Mouse (Mus musculus): ENCODE data around the gene Arsg. TPM values are rescaled to one million over a fixed set of nuclear protein-coding genes. Genes with fewer than 3 reads are reported as not detected.

Gene Arsg
- polyA plus RNA-seq, 1 experiment from 2014 or later, result 3.3 TPM

GRCm38 (mm10) chr11:109497990-109498389 lies 24.8 kb downstream of the Arsg start:
- ATAC-seq (ENCODE audit: insufficient number of reproducible peaks, insufficient read depth, low FRiP score, low TSS enrichment, low read depth), result no peak
- peak overlapping the region; percentile 1; the same call in 1 of the 2 replicates for H3K27ac ChIP-seq
- H3K9me3 ChIP-seq, result no peaks in the 10 kb centered on the region
- no peaks in the 10 kb centered on the region for H3K4me1 ChIP-seq
- no peak overlapping the region for H3K4me2 ChIP-seq
- H3K4me3 ChIP-seq, result no peak overlapping the region
- 79% methylated on average over 9 of the region's 9 CpGs for WGBS
- no peaks in the 10 kb centered on the region for H3K36me3 ChIP-seq
- H3K27me3 ChIP-seq, result no peaks in the 10 kb centered on the region
- H3K9ac ChIP-seq, result no peak overlapping the region

GRCm38 (mm10) chr11:109500206-109500605 lies 27.0 kb downstream of the Arsg start:
- Histone ChIP-seq H3K27ac (no peak overlapping the region), H3K9ac (no peak overlapping the region), H3K27me3 (no peaks in the 10 kb centered on the region), H3K4me3 (no peak overlapping the region), H3K9me3 (no peaks in the 10 kb centered on the region), H3K36me3 (no peaks in the 10 kb centered on the region), H3K4me2 (no peak overlapping the region), H3K4me1 (no peaks in the 10 kb centered on the region)
- WGBS, result 85% methylated on average over 5 of the region's 5 CpGs
- ATAC-seq (ENCODE audit: insufficient number of reproducible peaks, insufficient read depth, low FRiP score, low TSS enrichment, low read depth), result no peak

GRCm38 (mm10) chr11:109504977-109505376 lies 31.8 kb downstream of the Arsg start:
- Histone ChIP-seq H3K9ac (no peak overlapping the region), H3K4me3 (no peak overlapping the region), H3K9me3 (no peaks in the 10 kb centered on the region), H3K27ac (no peak overlapping the region), H3K4me1 (no peaks in the 10 kb centered on the region), H3K4me2 (no peak overlapping the region), H3K27me3 (no peaks in the 10 kb centered on the region), H3K36me3 (no peaks in the 10 kb centered on the region)
- WGBS, result 65% methylated on average over 9 of the region's 9 CpGs
- no peak for ATAC-seq (ENCODE audit: insufficient number of reproducible peaks, insufficient read depth, low FRiP score, low TSS enrichment, low read depth)

DNA sequence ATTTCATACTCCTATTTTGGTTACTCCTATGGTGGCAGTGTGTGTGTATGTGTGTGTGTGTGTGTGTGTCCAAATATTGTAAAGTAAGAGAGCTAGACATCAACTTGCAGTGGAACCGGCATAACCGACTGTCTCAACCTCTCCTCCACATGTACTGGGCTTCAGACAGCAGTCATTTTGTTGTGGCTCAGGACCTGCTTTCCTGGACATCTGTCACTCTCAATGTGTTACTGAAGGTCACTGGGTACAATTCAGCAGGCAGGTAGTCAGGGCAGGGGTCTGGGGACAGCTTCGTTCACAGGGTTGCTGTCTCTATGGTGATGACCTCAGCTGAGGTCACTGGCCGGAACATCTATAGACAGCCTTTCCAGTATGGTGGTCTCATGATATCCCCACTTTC lies 32.6 kb downstream of the Arsg start:
- no peak overlapping the region for H3K9ac ChIP-seq
- ATAC-seq (ENCODE audit: insufficient number of reproducible peaks, insufficient read depth, low FRiP score, low TSS enrichment, low read depth), result no peak
- 84% methylated on average over 4 of the region's 4 CpGs for WGBS

DNA sequence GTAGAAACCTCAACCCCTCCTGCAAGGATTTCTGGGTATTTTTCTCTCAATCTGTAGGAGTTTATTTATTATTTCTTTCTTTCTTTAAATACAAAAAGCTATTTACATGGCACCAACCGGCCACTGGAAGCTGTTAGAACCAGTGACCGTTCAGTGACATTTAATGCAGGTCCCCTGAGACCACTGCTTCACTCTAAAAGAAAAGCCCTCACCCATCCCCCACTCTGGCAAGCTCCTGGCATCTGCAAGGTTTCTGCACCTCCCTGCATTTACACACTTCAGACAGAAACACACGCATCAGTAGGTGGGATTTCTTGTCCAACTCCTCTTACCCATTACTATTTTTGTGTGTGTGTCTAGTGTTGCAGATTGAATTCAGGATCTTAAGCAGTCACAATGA lies 33.9 kb downstream of the Arsg start:
- no peaks in the 10 kb centered on the region for H3K4me1 ChIP-seq
- no peak overlapping the region for H3K4me3 ChIP-seq
- no peaks in the 10 kb centered on the region for H3K27me3 ChIP-seq
- no peak for ATAC-seq (ENCODE audit: insufficient number of reproducible peaks, insufficient read depth, low FRiP score, low TSS enrichment, low read depth)
- WGBS, result 48% methylated on average over 3 of the region's 3 CpGs
- H3K27ac ChIP-seq, result no peak overlapping the region
- no peak overlapping the region for H3K9ac ChIP-seq
- H3K36me3 ChIP-seq, result no peaks in the 10 kb centered on the region
- H3K9me3 ChIP-seq, result no peaks in the 10 kb centered on the region
- H3K4me2 ChIP-seq, result no peak overlapping the region

More for the DNA sequence above, 32.6 kb downstream of the Arsg start:
- no peaks in the 10 kb centered on the region for H3K27me3 ChIP-seq
- H3K4me2 ChIP-seq, result no peak overlapping the region
- H3K9me3 ChIP-seq, result no peaks in the 10 kb centered on the region
- H3K4me1 ChIP-seq, result no peaks in the 10 kb centered on the region
- no peak overlapping the region for H3K27ac ChIP-seq
- H3K36me3 ChIP-seq, result no peaks in the 10 kb centered on the region
- no peak overlapping the region for H3K4me3 ChIP-seq

DNA sequence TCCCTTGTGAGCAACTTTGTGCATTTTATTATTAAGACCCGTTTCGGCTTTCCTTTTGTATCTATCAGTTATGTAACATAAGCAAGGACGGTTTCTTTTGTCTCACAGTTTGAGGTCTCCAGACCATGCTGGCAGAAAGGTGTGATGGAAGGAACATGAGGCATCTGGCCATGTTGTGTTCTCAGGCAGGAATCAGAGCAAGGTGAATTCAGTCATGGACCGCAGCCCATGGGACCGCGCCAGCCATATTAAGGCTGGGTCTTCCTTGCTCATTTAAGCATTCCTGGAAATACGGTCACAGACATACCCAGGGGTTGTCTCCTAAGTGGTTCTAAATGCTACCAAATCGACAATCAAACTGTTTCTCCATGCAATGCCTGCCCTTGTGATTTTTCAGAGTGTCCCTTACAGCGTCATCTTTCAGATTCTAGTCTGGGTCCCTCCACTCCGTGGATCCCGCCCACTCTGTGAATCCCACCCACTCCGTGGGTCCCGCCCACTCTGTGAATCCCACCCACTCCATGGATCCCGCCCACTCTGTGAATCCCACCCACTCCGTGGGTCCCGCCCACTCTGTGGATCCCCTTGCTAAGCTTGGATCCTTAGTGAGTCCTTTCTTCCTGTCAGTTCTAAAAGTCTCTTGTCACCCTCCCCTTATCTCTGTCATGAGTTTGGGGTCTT lies 40.0 kb downstream of the Arsg start:
- Histone ChIP-seq H3K9ac (no peak overlapping the region), H3K4me1 (no peaks in the 10 kb centered on the region), H3K4me3 (no peak overlapping the region), H3K4me2 (no peak overlapping the region), H3K27me3 (no peaks in the 10 kb centered on the region), H3K9me3 (no peaks in the 10 kb centered on the region), H3K36me3 (no peaks in the 10 kb centered on the region), H3K27ac (no peak overlapping the region)
- WGBS, result 87% methylated on average over 16 of the region's 16 CpGs
- ATAC-seq (ENCODE audit: insufficient number of reproducible peaks, insufficient read depth, low FRiP score, low TSS enrichment, low read depth), result no peak

- Histone ChIP-seq H3K4me1 (no peaks in the 10 kb centered on the region), H3K9ac (no peak overlapping the region), H3K27ac (no peak overlapping the region), H3K4me2 (no peak overlapping the region), H3K27me3 (no peaks in the 10 kb centered on the region), H3K36me3 (no peaks in the 10 kb centered on the region), H3K9me3 (no peaks in the 10 kb centered on the region), H3K4me3 (no peak overlapping the region)
- no peak for ATAC-seq (ENCODE audit: insufficient number of reproducible peaks, insufficient read depth, low FRiP score, low TSS enrichment, low read depth)
- WGBS, result 71% methylated on average over 3 of the region's 3 CpGs
These were observed 41.0 kb downstream of the Arsg start for GRCm38 (mm10) chr11:109514064-109514612.

DNA sequence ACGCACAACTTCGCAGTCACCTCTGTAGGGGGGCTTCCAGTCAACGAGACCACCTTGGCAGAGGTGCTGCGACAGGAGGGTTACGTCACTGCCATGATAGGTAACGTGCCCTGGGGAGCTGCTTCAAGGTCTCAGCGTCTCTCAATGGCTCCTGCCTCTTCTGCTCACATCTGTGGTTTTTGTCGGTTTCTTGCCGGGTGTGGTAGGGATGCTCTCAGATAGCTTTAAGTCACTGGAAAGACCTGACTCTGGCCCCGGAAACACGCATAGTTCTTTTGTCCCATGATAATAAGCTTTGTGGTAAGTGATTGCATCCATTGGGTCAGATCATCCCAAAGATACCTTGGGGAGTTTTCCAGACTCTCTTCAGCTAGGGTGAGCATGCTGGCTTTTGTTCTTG lies 44.2 kb downstream of the Arsg start:
- H3K27me3 ChIP-seq, result no peaks in the 10 kb centered on the region
- H3K27ac ChIP-seq, result no peak overlapping the region
- H3K36me3 ChIP-seq, result no peaks in the 10 kb centered on the region
- no peak overlapping the region for H3K9ac ChIP-seq
- no peaks in the 10 kb centered on the region for H3K4me1 ChIP-seq
- no peak overlapping the region for H3K4me3 ChIP-seq
- no peak overlapping the region for H3K4me2 ChIP-seq
- no peak for ATAC-seq (ENCODE audit: insufficient number of reproducible peaks, insufficient read depth, low FRiP score, low TSS enrichment, low read depth)
- 88% methylated on average over 11 of the region's 11 CpGs for WGBS
- H3K9me3 ChIP-seq, result no peaks in the 10 kb centered on the region

- no peak overlapping the region for H3K27ac ChIP-seq
- no peaks in the 10 kb centered on the region for H3K4me1 ChIP-seq
- WGBS, result 85% methylated on average over 3 of the region's 3 CpGs
- H3K36me3 ChIP-seq, result no peaks in the 10 kb centered on the region
- no peak overlapping the region for H3K9ac ChIP-seq
- H3K9me3 ChIP-seq, result no peaks in the 10 kb centered on the region
- H3K4me3 ChIP-seq, result no peak overlapping the region
- no peak for ATAC-seq (ENCODE audit: insufficient number of reproducible peaks, insufficient read depth, low FRiP score, low TSS enrichment, low read depth)
- H3K4me2 ChIP-seq, result no peak overlapping the region
- H3K27me3 ChIP-seq, result no peaks in the 10 kb centered on the region
These were observed 44.6 kb downstream of the Arsg start for GRCm38 (mm10) chr11:109517816-109518215.

DNA sequence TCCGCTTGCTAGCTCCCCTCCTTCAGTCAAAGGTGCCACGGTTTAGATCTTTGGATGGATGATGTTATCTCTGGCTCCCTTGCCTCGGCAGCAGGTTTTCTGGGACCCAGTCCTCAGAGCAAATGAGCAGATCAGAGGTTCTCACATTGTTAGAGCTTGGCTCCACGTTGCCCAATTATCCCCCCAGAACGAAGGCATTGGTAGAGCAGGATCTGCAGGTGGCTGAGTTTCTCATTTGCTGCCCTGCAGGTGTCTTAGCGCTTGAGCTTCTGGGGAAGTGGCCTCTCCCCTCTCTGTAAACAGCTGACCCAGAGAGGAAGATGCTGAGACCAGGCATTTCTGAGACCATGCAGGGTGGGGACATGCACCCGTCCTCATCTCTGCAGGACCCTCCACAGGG lies 47.8 kb downstream of the Arsg start:
- Histone ChIP-seq H3K9ac (no peak overlapping the region), H3K4me2 (no peak overlapping the region)

DNA sequence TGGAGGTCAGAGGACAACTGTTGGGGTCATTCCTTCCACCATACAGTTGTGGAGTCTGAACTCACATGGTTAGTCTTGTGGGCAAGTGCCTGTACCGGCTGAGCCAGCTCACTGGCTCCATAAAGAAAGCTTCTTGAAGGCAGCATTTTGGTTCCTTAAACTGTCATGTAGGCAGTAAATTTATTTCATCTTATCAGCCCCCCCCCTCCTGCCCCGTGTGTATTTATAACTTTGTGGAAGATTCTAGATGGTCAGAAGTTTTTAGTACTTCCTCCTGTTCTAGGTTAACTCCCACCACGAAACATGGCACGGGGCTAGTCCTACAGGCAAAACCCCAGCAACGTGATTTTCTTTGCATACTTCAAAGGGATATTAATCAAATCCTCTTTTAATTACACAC lies 51.7 kb downstream of the Arsg start:
- Histone ChIP-seq H3K4me1 (no peaks in the 10 kb centered on the region), H3K4me3 (no peak overlapping the region), H3K36me3 (no peaks in the 10 kb centered on the region), H3K27me3 (no peaks in the 10 kb centered on the region), H3K27ac (no peak overlapping the region), H3K9me3 (no peaks in the 10 kb centered on the region), H3K9ac (no peak overlapping the region), H3K4me2 (no peak overlapping the region)
- WGBS, result 73% methylated on average over 5 of the region's 5 CpGs
- ATAC-seq (ENCODE audit: insufficient number of reproducible peaks, insufficient read depth, low FRiP score, low TSS enrichment, low read depth), result no peak

More for the DNA sequence above, 47.8 kb downstream of the Arsg start:
- no peaks in the 10 kb centered on the region for H3K4me1 ChIP-seq
- H3K36me3 ChIP-seq, result no peaks in the 10 kb centered on the region
- ATAC-seq (ENCODE audit: insufficient number of reproducible peaks, insufficient read depth, low FRiP score, low TSS enrichment, low read depth), result no peak
- H3K4me3 ChIP-seq, result no peak overlapping the region
- H3K27ac ChIP-seq, result no peak overlapping the region
- no peaks in the 10 kb centered on the region for H3K27me3 ChIP-seq
- 36% methylated on average over 7 of the region's 7 CpGs for WGBS
- no peaks in the 10 kb centered on the region for H3K9me3 ChIP-seq

DNA sequence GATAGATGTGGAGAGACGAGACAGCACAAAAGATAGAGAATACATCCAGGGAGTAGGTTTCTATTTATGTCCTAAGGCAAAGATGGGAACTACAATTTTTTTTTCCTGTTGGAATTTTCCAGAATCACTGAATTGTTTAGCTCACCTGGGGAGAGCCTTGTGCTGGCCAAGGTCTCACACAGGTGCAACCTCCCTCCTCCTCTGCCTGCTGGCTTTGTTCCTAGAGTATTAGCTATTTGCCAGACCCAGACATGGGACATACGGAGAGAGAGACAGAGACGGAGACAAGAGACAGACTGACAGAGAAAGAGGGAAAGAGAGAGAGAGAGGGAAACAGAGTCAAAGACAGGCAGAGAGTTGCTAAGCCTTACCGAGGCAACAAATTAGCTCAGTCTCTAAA lies 52.4 kb downstream of the Arsg start:
- Histone ChIP-seq H3K4me1 (no peaks in the 10 kb centered on the region), H3K4me3 (no peak overlapping the region), H3K4me2 (no peak overlapping the region), H3K27me3 (no peaks in the 10 kb centered on the region), H3K9ac (no peak overlapping the region), H3K9me3 (no peaks in the 10 kb centered on the region), H3K36me3 (no peaks in the 10 kb centered on the region), H3K27ac (no peak overlapping the region)
- 79% methylated on average over 4 of the region's 4 CpGs for WGBS
- no peak for ATAC-seq (ENCODE audit: insufficient number of reproducible peaks, insufficient read depth, low FRiP score, low TSS enrichment, low read depth)
